9 mouse cellular contexts compared by ENCODE assay signal in the genomic region with DNA sequence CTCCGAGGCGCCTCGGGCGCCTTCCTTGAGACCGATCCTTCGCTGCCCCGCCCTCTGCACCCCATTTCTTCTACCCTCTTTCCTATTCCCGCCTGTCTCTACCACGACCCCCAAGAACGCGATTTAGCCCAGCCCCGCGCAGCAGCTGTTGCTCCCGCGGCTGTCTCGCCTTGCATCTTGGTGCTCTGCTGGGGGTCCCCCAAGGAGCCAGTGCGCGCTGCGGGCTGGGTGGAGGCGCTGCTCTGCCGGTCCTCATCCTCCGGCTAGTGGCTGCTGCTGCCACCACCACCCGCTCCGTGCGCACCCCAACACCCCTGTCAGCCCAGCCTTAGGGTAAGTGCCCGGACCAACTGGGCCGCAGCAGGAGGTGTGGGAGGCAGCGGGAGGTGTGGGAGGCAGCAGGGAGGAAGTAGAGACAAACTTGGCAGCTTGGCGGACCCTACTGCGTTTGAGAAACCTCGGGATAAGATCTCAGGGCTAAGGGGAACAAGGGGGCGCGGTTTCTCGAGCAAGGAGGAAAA. TPM values are rescaled to one million over a fixed set of nuclear protein-coding genes. Genes with fewer than 3 reads are reported as not detected.
DNase-seq lines count a peak whose midpoint lies in the region; ATAC-seq lines count a peak whose summit lies in the region.
"Had no signal": no experiment of that assay in that cellular context is flagged by ENCODE, and none has a peak within 500 bp of the region (broad histone marks: within the 10 kb centered on the region; RNA-seq: fewer than 3 reads in every experiment).

No protein-coding gene starts in this region.

- DNase-seq in layer of hippocampus, adult 11-12 months (ENCODE audit: low spot score) = peak; percentile 49
- DNase-seq in layer of hippocampus, adult 9-10 months (ENCODE audit: low spot score) = no peak
- DNase-seq in cerebellum, adult 9-11 months = peak; percentile 82
- peak; percentile 40 to 56 for DNase-seq in frontal cortex, postnatal 10 days (ENCODE audit: low spot score in 2 of 2)
- peak; percentile 56 to 57 for DNase-seq in right cerebral cortex, adult 2 months (ENCODE audit: low spot score in 2 of 2)
- no peak for DNase-seq in c-Kit-positive CD71-positive TER-119-positive erythroid progenitor cells, embryonic 14.5 days (ENCODE audit: low spot score)

- H3K27ac ChIP-seq in kidney, embryonic 16.5 days (ENCODE audit: low read length) = no peak overlapping the region
- no peak overlapping the region for H3K27ac ChIP-seq in liver, embryonic 12.5 days

- WGBS in kidney, embryonic 16.5 days = under 1% methylated on average over 34 of the region's 34 CpGs
- under 1% methylated on average over 31 of the region's 34 CpGs for WGBS in liver, embryonic 12.5 days (ENCODE audit: insufficient replicate concordance)

- peak overlapping the region; percentile 66 for H3K4me3 ChIP-seq in kidney, embryonic 16.5 days (ENCODE audit: low read length)
- H3K4me3 ChIP-seq in liver, embryonic 12.5 days = peak overlapping the region; percentile 43

- peak overlapping the region; percentile 55 for H3K9ac ChIP-seq in kidney, embryonic 16.5 days (replicated peaks; ENCODE audit: low read length)
- H3K9ac ChIP-seq in liver, embryonic 12.5 days = no peak overlapping the region

- H3K4me2 ChIP-seq in kidney, embryonic 16.5 days (replicated peaks; ENCODE audit: low read depth, low read length) = peak overlapping the region; percentile 100
- H3K4me2 ChIP-seq in liver, embryonic 12.5 days = peak overlapping the region; percentile 69

- peak; percentile 77 for ATAC-seq in kidney, embryonic 16.5 days (ENCODE audit: low FRiP score, low TSS enrichment)
- peak; percentile 18; the same call in 1 of the 2 replicates for ATAC-seq in liver, embryonic 12.5 days
- ATAC-seq: Patski had no signal

- 0 out of 2 replicates have a peak, but pooled peaks cover 5% of the 10 kb centered on the region for H3K4me1 ChIP-seq in kidney, embryonic 16.5 days (ENCODE audit: insufficient read depth, low read length)
- 0 out of 2 replicates have a peak, but pooled peaks cover 6% of the 10 kb centered on the region for H3K4me1 ChIP-seq in liver, embryonic 12.5 days

- no peaks in the 10 kb centered on the region for H3K9me3 ChIP-seq in kidney, embryonic 16.5 days (ENCODE audit: low read length)
- no peaks in the 10 kb centered on the region for H3K9me3 ChIP-seq in liver, embryonic 12.5 days (replicated peaks)

- H3K36me3 ChIP-seq in kidney, embryonic 16.5 days (ENCODE audit: insufficient read depth, low read length) = no peaks in the 10 kb centered on the region
- no peaks in the 10 kb centered on the region for H3K36me3 ChIP-seq in liver, embryonic 12.5 days

- H3K27me3 ChIP-seq in kidney, embryonic 16.5 days (ENCODE audit: insufficient read depth, low read length) = peaks cover 20% of the 10 kb centered on the region
- H3K27me3 ChIP-seq in liver, embryonic 12.5 days (replicated peaks) = peaks cover 38% of the 10 kb centered on the region

RNA-seq across cellular contexts. Expression of a gene that starts 0.4 kb away (rescaled TPM):
- 9.7 and 11.8 TPM in 2 replicates for polyA plus RNA-seq in kidney, embryonic 16.5 days (2015; fragmentation: Nextera tagmentation; extraction: Ambion mirVana)
- polyA plus RNA-seq in liver, embryonic 12.5 days (2016; fragmentation: Nextera tagmentation; extraction: Ambion mirVana) = 0.67 and 1.3 TPM in 2 replicates

Comparison
In these comparisons a context has a peak if more than half of its experiments do, and no peak if none do; other contexts are left out.
1. DNase-seq: peak in layer of hippocampus, adult 11-12 months (single experiment), cerebellum, adult 9-11 months (single experiment), frontal cortex, postnatal 10 days (2 of 2) and right cerebral cortex, adult 2 months (2 of 2); none in layer of hippocampus, adult 9-10 months (single experiment) and c-Kit-positive CD71-positive TER-119-positive erythroid progenitor cells, embryonic 14.5 days (single experiment).